Mouse (Mus musculus) brain, embryonic 14.5 days (tissue): ENCODE results near the gene Bak1. TPM values are rescaled to one million over a fixed set of nuclear protein-coding genes. Genes with fewer than 3 reads are reported as not detected.

Source experiments
- DNase-seq: peaks from one replicate; pipeline ENCODE4 v3.0.0-alpha.2; 2011; ENCODE audit warnings: low read depth
- CTCF ChIP-seq: fragments of 200-500 bp; IDR thresholded peaks from 2 replicates; pipeline ENCODE4 v1.5.1; 2012; ENCODE audit warnings: inconsistent platforms, mild to moderate bottlenecking, moderate library complexity, borderline replicate concordance; ENCODE audit not compliant: insufficient read depth, insufficient read length; ENCODE audit errors: extremely low read depth
- POLR2A ChIP-seq: fragments of 200-500 bp; IDR thresholded peaks from 2 replicates; pipeline ENCODE4 v1.6.1; 2012; ENCODE audit warnings: mild to moderate bottlenecking, inconsistent platforms, borderline replicate concordance; ENCODE audit not compliant: poor library complexity, insufficient read depth, insufficient read length, severe bottlenecking; ENCODE audit errors: extremely low read depth
- polyA plus RNA-seq: library from polyadenylated mRNA; depleted of rRNA; stranded (reverse); fragments of >200 nt; gene quantifications from 2 replicates; pipeline ENCODE4 v1.2.3, GENCODE M21; 2012

Gene Bak1
- polyA plus RNA-seq, 1 experiment, result 35.1 TPM

- TF ChIP-seq CTCF (no peak), POLR2A (no peak)
- no peak for DNase-seq
Observed at GRCm38 (mm10) chr17:27012909-27013308, 15.9 kb downstream of the Bak1 start.

- TF ChIP-seq POLR2A, result no peak
- TF ChIP-seq CTCF, result no peak
- DNase-seq, result no peak
Observed at GRCm38 (mm10) chr17:27011998-27012672, 16.7 kb downstream of the Bak1 start.

- TF ChIP-seq CTCF, result no peak
- TF ChIP-seq POLR2A, result no peak
- DNase-seq, result no peak
Observed at GRCm38 (mm10) chr17:27011167-27011566, 17.6 kb downstream of the Bak1 start.

- TF ChIP-seq POLR2A (no peak), CTCF (no peak)
- no peak for DNase-seq
Observed at GRCm38 (mm10) chr17:27008277-27008676, 20.5 kb downstream of the Bak1 start.

GRCm38 (mm10) chr17:27005644-27006043 lies 23.2 kb downstream of the Bak1 start:
- no peak for TF ChIP-seq POLR2A
- TF ChIP-seq CTCF, result no peak

GRCm38 (mm10) chr17:27004903-27005485 lies 23.8 kb downstream of the Bak1 start:
- no peak for DNase-seq
- TF ChIP-seq POLR2A (no peak), CTCF (no peak)

More at GRCm38 (mm10) chr17:27005644-27006043, 23.2 kb downstream of the Bak1 start:
- no peak for DNase-seq

- peak; percentile 17 for DNase-seq
- TF ChIP-seq CTCF (peak; percentile 70), POLR2A (no peak)
Observed at GRCm38 (mm10) chr17:27004431-27004830, 24.4 kb downstream of the Bak1 start.

GRCm38 (mm10) chr17:27001889-27002288 lies 26.9 kb downstream of the Bak1 start:
- no peak for DNase-seq
- TF ChIP-seq POLR2A (no peak), CTCF (peak; percentile 63; the same call in 1 of the 2 replicates)

- TF ChIP-seq POLR2A (no peak), CTCF (peak; percentile 10; the same call in 1 of the 2 replicates)
- DNase-seq, result no peak
Observed at GRCm38 (mm10) chr17:27001151-27001550, 27.7 kb downstream of the Bak1 start.

- TF ChIP-seq POLR2A (no peak), CTCF (no peak)
- DNase-seq, result peak; percentile 15
Observed at GRCm38 (mm10) chr17:26999996-27000395, 28.8 kb downstream of the Bak1 start.

- DNase-seq, result no peak
- no peak for TF ChIP-seq POLR2A
- TF ChIP-seq CTCF, result no peak
Observed at GRCm38 (mm10) chr17:26998283-26998682, 30.5 kb downstream of the Bak1 start.

GRCm38 (mm10) chr17:26997661-26998060 lies 31.1 kb downstream of the Bak1 start:
- no peak for DNase-seq

More at GRCm38 (mm10) chr17:26997661-26998060, 31.1 kb downstream of the Bak1 start:
- no peak for TF ChIP-seq POLR2A
- TF ChIP-seq CTCF, result no peak
